Mouse (Mus musculus) limb, embryonic 11.5 days (tissue): ENCODE data around the gene Uts2r. TPM values are rescaled to one million over a fixed set of nuclear protein-coding genes. Genes with fewer than 3 reads are reported as not detected.
A peak's percentile ranks its signal among the peaks of the same experiment; 100 is the strongest.

Experiments used
- ATAC-seq: fragments of 200-750 bp; cut with Nextera tagmentation; 2 replicates; pipeline ENCODE4 v1.8.0; 2017; ENCODE audit warnings: low read depth; ENCODE audit not compliant: insufficient number of reproducible peaks, low FRiP score, low TSS enrichment
- DNase-seq: peaks from one replicate; pipeline ENCODE4 v3.0.0-alpha.2; 2015; ENCODE audit warnings: low spot score
- H3K27ac ChIP-seq: fragments of 300-500 bp; sonication (generic); replicated peaks from 2 replicates; pipeline ENCODE4 v1.5.1; 2014; ENCODE audit warnings: low read depth, mild to moderate bottlenecking, low read length
- H3K27me3 ChIP-seq: fragments of 300-500 bp; sonication (generic); 2 replicates; pipeline ENCODE4 v1.6.1; 2014; ENCODE audit warnings: mild to moderate bottlenecking, low read length, mixed read lengths; ENCODE audit not compliant: control insufficient read depth, insufficient read depth
- H3K36me3 ChIP-seq: fragments of 300-500 bp; sonication (generic); 2 replicates; pipeline ENCODE4 v1.6.1; 2014; ENCODE audit warnings: mild to moderate bottlenecking, low read length, moderate library complexity, mixed read lengths; ENCODE audit not compliant: control insufficient read depth, insufficient read depth
- H3K4me1 ChIP-seq: fragments of 300-500 bp; sonication (generic); 2 replicates; pipeline ENCODE4 v1.6.1; 2014; ENCODE audit warnings: low read length, mixed read lengths; ENCODE audit not compliant: control insufficient read depth, insufficient read depth
- H3K4me2 ChIP-seq: fragments of 300-500 bp; sonication (generic); 2 replicates; pipeline ENCODE4 v1.6.1; 2014; ENCODE audit warnings: low read depth, mild to moderate bottlenecking, moderate library complexity; ENCODE audit not compliant: severe bottlenecking
- H3K4me3 ChIP-seq: fragments of 300-500 bp; sonication (generic); 2 replicates; pipeline ENCODE4 v1.5.1; 2014; ENCODE audit warnings: low read depth, low read length
- H3K9ac ChIP-seq: fragments of 300-500 bp; sonication (generic); 2 replicates; pipeline ENCODE4 v1.6.1; 2014; ENCODE audit warnings: mild to moderate bottlenecking, low read length
- H3K9me3 ChIP-seq: fragments of 300-500 bp; sonication (generic); 2 replicates; pipeline ENCODE4 v1.6.1; 2016; ENCODE audit warnings: low read length; ENCODE audit not compliant: control insufficient read depth
- WGBS: fragments of 180-500 bp; shearing (Covaris S2); extraction: QIAGEN DNeasy Blood & Tissue Kit; methylation state at CpG from one replicate; pipeline ENCODE4 v1.1.7; 2014; 5-methylcytosine and 5-hydroxymethylcytosine counted together
- polyA plus RNA-seq: library from polyadenylated mRNA; unstranded; fragments of >200 nt; fragmentation: Nextera tagmentation; extraction: Ambion mirVana; gene quantifications from 2 replicates; pipeline ENCODE4 v1.2.1, GENCODE M21; 2014

Uts2r gene
- polyA plus RNA-seq, 1 experiment from 2014 or later, result not detected

DNA sequence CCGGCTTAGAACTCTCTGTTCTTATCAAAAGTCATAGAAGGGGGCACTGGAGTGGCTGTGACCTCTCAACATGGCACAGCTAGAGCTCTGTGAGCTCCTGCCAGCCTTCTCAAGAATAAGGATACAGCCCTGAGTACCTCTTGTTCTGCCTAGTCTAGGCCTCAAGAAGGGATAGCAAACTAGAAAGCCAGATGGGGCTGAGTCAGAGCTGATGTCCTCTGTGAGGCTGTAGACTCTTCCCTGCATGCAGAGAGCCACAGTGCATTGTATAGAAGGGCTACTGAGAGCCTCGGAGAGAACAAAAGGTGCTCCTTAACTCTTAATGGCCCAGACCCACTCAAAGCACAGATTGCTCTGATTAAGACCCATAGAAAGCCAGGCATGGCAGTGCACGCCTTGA is 14.2 kb downstream of the Uts2r start:
- H3K27me3 ChIP-seq, result no peaks in the 10 kb centered on the region
- H3K4me2 ChIP-seq, result no peak overlapping the region
- no peak for DNase-seq
- H3K9me3 ChIP-seq, result no peaks in the 10 kb centered on the region
- no peak overlapping the region for H3K4me3 ChIP-seq
- H3K9ac ChIP-seq, result no peak overlapping the region
- H3K36me3 ChIP-seq, result no peaks in the 10 kb centered on the region
- WGBS, result 47% methylated on average over 3 of the region's 3 CpGs
- H3K27ac ChIP-seq, result no peak overlapping the region
- H3K4me1 ChIP-seq, result no peaks in the 10 kb centered on the region
- ATAC-seq, result no peak

DNA sequence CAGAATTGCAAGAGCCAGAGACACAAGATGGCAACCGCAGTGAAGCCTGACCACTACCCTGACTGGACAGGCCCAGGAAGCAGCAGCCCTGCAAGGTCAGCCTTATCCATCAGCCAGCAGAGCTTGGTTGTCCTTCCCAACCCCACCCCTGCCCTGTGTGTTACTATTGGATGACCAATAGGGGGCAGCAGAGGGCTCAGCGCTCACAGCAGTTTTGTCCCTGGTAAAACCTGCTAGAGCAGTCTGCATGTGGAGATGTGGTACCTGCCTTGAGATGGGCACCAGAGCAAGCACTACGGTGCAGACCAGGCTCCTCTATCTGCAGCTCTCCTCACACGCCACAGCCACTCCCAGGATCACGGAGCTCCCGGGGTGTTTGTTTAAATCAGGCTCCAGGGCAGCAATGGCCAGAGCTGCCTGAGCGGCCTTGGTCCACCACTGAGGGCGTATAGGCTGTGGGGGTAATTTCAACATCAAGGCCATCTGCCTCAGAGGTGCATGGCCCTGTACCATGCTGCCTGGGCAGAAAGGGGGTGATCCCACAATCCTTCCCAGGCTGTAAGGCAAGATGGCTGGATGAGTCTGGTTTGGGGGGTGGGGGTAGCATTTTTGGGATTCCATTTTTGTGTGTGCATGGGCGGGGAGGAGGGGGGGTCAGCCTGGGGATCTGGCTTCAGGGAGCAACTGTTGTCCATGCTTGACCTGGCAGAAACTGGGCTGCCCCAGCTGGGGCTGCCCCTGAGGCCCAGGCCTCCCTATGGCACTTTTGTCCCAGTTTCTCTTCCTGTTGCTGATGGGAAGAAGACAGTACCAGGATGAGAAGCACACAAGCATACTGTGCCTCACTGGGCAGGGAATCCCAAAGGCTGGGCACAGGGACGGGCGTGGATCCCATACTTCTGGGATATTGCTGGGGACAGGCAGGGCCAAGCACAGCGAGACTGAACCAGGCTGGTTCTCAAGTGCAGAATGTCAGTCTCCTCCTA is 16.5 kb downstream of the Uts2r start:
- H3K9ac ChIP-seq, result no peak overlapping the region
- no peak overlapping the region for H3K27ac ChIP-seq
- H3K36me3 ChIP-seq, result no peaks in the 10 kb centered on the region
- no peak overlapping the region for H3K4me2 ChIP-seq
- DNase-seq, result peak; percentile 78
- no peaks in the 10 kb centered on the region for H3K4me1 ChIP-seq
- no peaks in the 10 kb centered on the region for H3K27me3 ChIP-seq
- no peak for ATAC-seq
- H3K9me3 ChIP-seq, result no peaks in the 10 kb centered on the region
- H3K4me3 ChIP-seq, result no peak overlapping the region
- 62% methylated on average over 12 of the region's 12 CpGs for WGBS

DNA sequence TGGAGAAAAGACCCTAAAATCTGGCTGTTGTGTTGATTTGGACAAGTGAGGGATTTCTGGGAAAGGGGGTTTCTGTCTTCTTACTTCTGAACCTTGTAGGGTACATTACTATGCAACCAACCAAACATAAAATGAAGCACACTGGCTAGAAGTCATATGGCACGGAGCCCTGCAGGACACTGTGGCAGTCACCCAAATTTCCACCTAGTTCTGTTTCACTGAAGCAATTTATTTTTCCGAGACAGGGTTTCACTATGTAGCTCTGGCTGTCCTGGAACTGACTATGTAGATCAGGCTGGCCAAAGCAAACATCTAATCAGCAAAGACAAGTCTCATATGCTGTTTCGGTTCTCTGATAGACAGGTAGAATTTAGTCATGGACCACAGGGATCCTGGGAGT is 29.6 kb downstream of the Uts2r start:
- H3K4me3 ChIP-seq, result no peak overlapping the region
- no peaks in the 10 kb centered on the region; the same call in 1 of the 2 replicates for H3K36me3 ChIP-seq
- DNase-seq, result no peak
- H3K9ac ChIP-seq, result no peak overlapping the region
- WGBS, result 91% methylated on average over 3 of the region's 3 CpGs
- H3K4me1 ChIP-seq, result no peaks in the 10 kb centered on the region
- H3K27ac ChIP-seq, result no peak overlapping the region
- H3K4me2 ChIP-seq, result no peak overlapping the region
- no peaks in the 10 kb centered on the region for H3K9me3 ChIP-seq
- no peak for ATAC-seq
- no peaks in the 10 kb centered on the region for H3K27me3 ChIP-seq

DNA sequence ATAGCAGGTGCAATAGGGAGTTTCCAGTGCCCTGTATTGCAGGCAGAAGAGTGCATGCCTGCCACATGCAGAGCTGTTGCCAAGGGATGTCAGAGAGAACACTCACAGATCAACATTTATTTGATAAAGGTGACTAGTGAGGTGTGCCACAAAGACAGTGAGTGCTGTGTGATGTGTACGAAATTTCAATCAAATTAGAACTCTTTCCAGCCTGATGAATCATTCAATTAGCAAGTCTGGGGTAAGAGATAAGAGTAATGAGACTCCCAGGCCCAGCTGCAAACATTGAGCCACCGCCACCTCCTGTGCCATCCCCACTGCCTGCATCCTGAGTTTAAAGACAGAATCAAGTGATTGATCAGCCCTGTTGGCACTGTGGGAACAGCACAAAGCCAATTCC is 32.7 kb downstream of the Uts2r start:
- WGBS, result 80% methylated on average over 2 of the region's 2 CpGs
- no peaks in the 10 kb centered on the region for H3K36me3 ChIP-seq
- no peak for ATAC-seq

DNA sequence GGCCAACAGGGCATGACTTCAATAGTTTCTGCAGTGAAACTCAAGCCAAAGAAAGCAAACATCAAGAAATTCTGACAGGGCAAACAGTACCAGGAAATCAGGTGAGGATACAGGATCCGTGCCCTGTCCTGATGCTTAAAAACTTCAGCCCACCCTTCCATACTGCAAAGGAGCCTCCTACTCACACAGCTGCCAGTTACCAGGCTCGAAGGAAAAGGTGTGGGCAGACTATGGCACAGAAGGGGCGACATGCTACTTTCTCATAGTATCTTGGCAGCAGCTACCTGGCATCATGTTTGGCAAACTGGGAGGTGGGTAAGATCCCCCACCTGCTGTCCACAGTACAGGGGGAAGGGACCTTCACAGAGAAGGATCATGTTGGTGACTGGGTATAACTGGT is 33.3 kb downstream of the Uts2r start:
- no peak overlapping the region for H3K9ac ChIP-seq
- no peaks in the 10 kb centered on the region for H3K4me1 ChIP-seq
- H3K36me3 ChIP-seq, result no peaks in the 10 kb centered on the region
- no peaks in the 10 kb centered on the region for H3K27me3 ChIP-seq
- 81% methylated on average over 3 of the region's 3 CpGs for WGBS
- no peak overlapping the region for H3K4me2 ChIP-seq
- H3K27ac ChIP-seq, result no peak overlapping the region
- DNase-seq (no peak), ATAC-seq (no peak)
- H3K4me3 ChIP-seq, result no peak overlapping the region
- no peaks in the 10 kb centered on the region for H3K9me3 ChIP-seq

More for the DNA sequence above, 32.7 kb downstream of the Uts2r start:
- Histone ChIP-seq H3K4me1 (no peaks in the 10 kb centered on the region), H3K4me2 (no peak overlapping the region), H3K27me3 (no peaks in the 10 kb centered on the region), H3K9me3 (no peaks in the 10 kb centered on the region), H3K27ac (no peak overlapping the region), H3K9ac (no peak overlapping the region), H3K4me3 (no peak overlapping the region)
- no peak for DNase-seq

DNA sequence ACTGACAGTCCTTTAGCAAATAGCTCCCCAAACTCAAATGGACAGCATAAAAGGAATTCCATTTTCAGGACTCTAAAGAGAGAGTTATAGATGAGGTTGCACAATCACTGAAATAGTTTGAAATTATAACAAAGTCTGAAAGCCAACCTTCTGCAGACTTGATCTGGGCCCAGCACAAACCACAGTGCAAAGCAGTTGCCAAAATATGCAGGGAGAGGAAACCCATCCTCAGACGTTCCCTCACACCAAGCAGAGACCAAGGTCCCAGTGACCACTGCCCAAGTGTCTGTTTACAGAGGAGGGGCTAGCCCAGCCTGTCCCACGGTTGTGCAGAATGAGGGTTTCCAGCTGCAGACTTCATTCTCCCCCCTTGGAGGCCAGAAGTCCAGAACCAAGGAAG is 38.6 kb downstream of the Uts2r start:
- Histone ChIP-seq H3K9me3 (no peaks in the 10 kb centered on the region), H3K36me3 (no peaks in the 10 kb centered on the region), H3K27me3 (no peaks in the 10 kb centered on the region), H3K4me3 (no peak overlapping the region), H3K4me2 (no peak overlapping the region), H3K9ac (no peak overlapping the region), H3K4me1 (0 out of 2 replicates have a peak, but pooled peaks cover 1% of the 10 kb centered on the region), H3K27ac (no peak overlapping the region)
- ATAC-seq (no peak), DNase-seq (no peak)
- 35% methylated on average over 2 of the region's 2 CpGs for WGBS

DNA sequence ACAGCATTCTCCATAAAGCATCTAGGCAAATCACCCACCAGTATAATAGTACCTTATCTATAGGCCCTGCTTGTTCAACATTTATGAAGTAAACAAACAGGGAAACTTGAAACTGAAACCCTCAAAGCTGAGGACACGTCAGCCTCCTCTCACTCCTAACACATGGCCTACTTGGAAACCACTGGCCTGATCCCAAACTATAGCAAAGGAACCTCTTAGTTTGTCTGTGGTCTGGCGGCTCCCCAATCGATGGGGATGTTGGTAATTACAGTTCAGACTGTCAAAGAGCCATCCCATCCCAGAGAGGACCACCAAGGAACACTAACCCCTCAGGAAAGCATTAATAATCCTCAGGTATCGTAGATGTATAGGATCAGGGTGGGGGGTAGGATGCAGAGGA is 39.8 kb downstream of the Uts2r start:
- 82% methylated on average over 4 of the region's 4 CpGs for WGBS

DNA sequence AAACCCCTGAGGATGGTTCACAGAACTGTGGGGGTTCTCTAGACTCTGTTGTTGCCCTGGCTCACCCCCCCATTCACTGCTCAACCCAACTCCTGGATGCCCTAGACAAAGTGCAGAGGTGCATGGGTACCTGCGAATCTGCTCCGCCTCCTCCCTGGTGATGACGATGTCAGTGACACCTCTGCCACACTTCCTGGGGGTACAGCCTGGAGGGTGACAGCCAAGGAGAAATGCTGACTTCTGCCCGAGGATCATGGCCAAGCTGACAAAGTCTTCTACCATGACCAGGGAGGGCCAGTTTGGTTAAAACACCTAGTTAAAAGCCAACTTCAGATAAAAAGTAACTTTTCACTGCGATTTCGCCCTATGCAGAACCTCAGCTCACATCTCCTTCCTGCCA is 40.7 kb downstream of the Uts2r start:
- DNase-seq (no peak), ATAC-seq (no peak)
- Histone ChIP-seq H3K4me2 (no peak overlapping the region), H3K4me1 (peaks cover 6% of the 10 kb centered on the region; the same call in 1 of the 2 replicates), H3K9me3 (no peaks in the 10 kb centered on the region), H3K9ac (no peak overlapping the region), H3K27me3 (no peaks in the 10 kb centered on the region), H3K27ac (no peak overlapping the region), H3K36me3 (no peaks in the 10 kb centered on the region), H3K4me3 (no peak overlapping the region)
- 88% methylated on average over 6 of the region's 6 CpGs for WGBS

More for the DNA sequence above, 39.8 kb downstream of the Uts2r start:
- Histone ChIP-seq H3K9me3 (no peaks in the 10 kb centered on the region), H3K36me3 (no peaks in the 10 kb centered on the region), H3K4me1 (peaks cover 4% of the 10 kb centered on the region; the same call in 1 of the 2 replicates), H3K4me2 (no peak overlapping the region), H3K9ac (no peak overlapping the region), H3K27ac (no peak overlapping the region), H3K27me3 (no peaks in the 10 kb centered on the region), H3K4me3 (no peak overlapping the region)
- DNase-seq, result no peak
- no peak for ATAC-seq
